Mouse (Mus musculus): ENCODE measurements around the gene Csnk1d. TPM values are rescaled to one million over a fixed set of nuclear protein-coding genes. Genes with fewer than 3 reads are reported as not detected.

Csnk1d gene
- polyA plus RNA-seq (2012; rRNA removed) = 48.6 and 49.2 TPM in 2 replicates

GRCm38 (mm10) chr11:120990951-120991526, at the start of gene Csnk1d:
Gene Csnk1d (minus strand): TSS chr11:120991330.
- Histone ChIP-seq H3K4me1 (ENCODE audit: control insufficient read depth, insufficient read depth, insufficient read length) (peaks cover 9% of the 10 kb centered on the region; the same call in 1 of the 2 replicates), H3K36me3 (ENCODE audit: control insufficient read depth, insufficient read depth, low read length) (peaks cover under 1% of the 10 kb centered on the region; the same call in 1 of the 2 replicates), H3K4me3 (ENCODE audit: extremely low read depth, insufficient read depth, insufficient read length) (peak within 1 kb of the TSS; percentile 98), H3K27ac (ENCODE audit: insufficient read depth, low read length) (peak within 1 kb of the TSS; percentile 95), H3K27me3 (ENCODE audit: control insufficient read depth, insufficient read depth, low read length) (no peaks in the 10 kb centered on the region)
- under 1% methylated on average over 59 of the region's 59 CpGs for WGBS
- DNase-seq (ENCODE audit: low read depth in 1 of 2, low spot score in 2 of 2) = peak; percentile 87 to 97
- TF ChIP-seq CTCF (IDR thresholded peaks at IDR 0.05; ENCODE audit: extremely low read depth, insufficient read depth, insufficient read length, insufficient replicate concordance) (no peak), POLR2A (IDR thresholded peaks at IDR 0.05; ENCODE audit: low read depth, low read length) (peak; percentile 1; the same call in 1 of the 2 replicates)

- 19% methylated on average over 5 of the region's 5 CpGs for WGBS
- no peak; the same call in 1 of the 2 replicates for TF ChIP-seq POLR2A (IDR thresholded peaks at IDR 0.05; ENCODE audit: low read depth, low read length)
- no peak for TF ChIP-seq CTCF (IDR thresholded peaks at IDR 0.05; ENCODE audit: extremely low read depth, insufficient read depth, insufficient read length, insufficient replicate concordance)
- Histone ChIP-seq H3K4me1 (ENCODE audit: control insufficient read depth, insufficient read depth, insufficient read length) (no peaks in the 10 kb centered on the region), H3K36me3 (ENCODE audit: control insufficient read depth, insufficient read depth, low read length) (no peaks in the 10 kb centered on the region), H3K27me3 (ENCODE audit: control insufficient read depth, insufficient read depth, low read length) (no peaks in the 10 kb centered on the region), H3K4me3 (ENCODE audit: extremely low read depth, insufficient read depth, insufficient read length) (peak within 1 kb of the TSS; percentile 38; the same call in 1 of the 2 replicates), H3K27ac (ENCODE audit: insufficient read depth, low read length) (peak within 1 kb of the TSS; percentile 81)
- DNase-seq (ENCODE audit: low read depth in 1 of 2, low spot score in 2 of 2) = no peak
Measured at GRCm38 (mm10) chr11:121039302-121039701, 48.2 kb upstream of the Csnk1d start, which contains the start of gene Cd7. Gene Cd7 (minus strand): TSS chr11:121039418.

GRCm38 (mm10) chr11:121038366-121039240, 47.5 kb upstream of the Csnk1d start:
- peaks cover 2% of the 10 kb centered on the region; the same call in 1 of the 2 replicates for H3K4me1 ChIP-seq (ENCODE audit: control insufficient read depth, insufficient read depth, insufficient read length)
- peak overlapping the region; percentile 81 for H3K27ac ChIP-seq (ENCODE audit: insufficient read depth, low read length)
- no peak for DNase-seq (ENCODE audit: low read depth in 1 of 2, low spot score in 2 of 2)
- H3K27me3 ChIP-seq (ENCODE audit: control insufficient read depth, insufficient read depth, low read length) = no peaks in the 10 kb centered on the region
- TF ChIP-seq POLR2A (IDR thresholded peaks at IDR 0.05; ENCODE audit: low read depth, low read length) (no peak), CTCF (IDR thresholded peaks at IDR 0.05; ENCODE audit: extremely low read depth, insufficient read depth, insufficient read length, insufficient replicate concordance) (no peak)
- H3K36me3 ChIP-seq (ENCODE audit: control insufficient read depth, insufficient read depth, low read length) = no peaks in the 10 kb centered on the region
- WGBS = 65% methylated on average over 11 of the region's 11 CpGs
- H3K4me3 ChIP-seq (ENCODE audit: extremely low read depth, insufficient read depth, insufficient read length) = peak overlapping the region; percentile 38; the same call in 1 of the 2 replicates

- TF ChIP-seq CTCF (IDR thresholded peaks at IDR 0.05; ENCODE audit: extremely low read depth, insufficient read depth, insufficient read length, insufficient replicate concordance) (no peak), POLR2A (IDR thresholded peaks at IDR 0.05; ENCODE audit: low read depth, low read length) (no peak)
- Histone ChIP-seq H3K4me3 (ENCODE audit: extremely low read depth, insufficient read depth, insufficient read length) (no peak overlapping the region), H3K27me3 (ENCODE audit: control insufficient read depth, insufficient read depth, low read length) (no peaks in the 10 kb centered on the region), H3K27ac (ENCODE audit: insufficient read depth, low read length) (no peak overlapping the region), H3K4me1 (ENCODE audit: control insufficient read depth, insufficient read depth, insufficient read length) (peaks cover 6% of the 10 kb centered on the region; the same call in 1 of the 2 replicates), H3K36me3 (ENCODE audit: control insufficient read depth, insufficient read depth, low read length) (no peaks in the 10 kb centered on the region)
- 40% methylated on average over 5 of the region's 5 CpGs for WGBS
- DNase-seq (ENCODE audit: low read depth in 1 of 2, low spot score in 2 of 2) = no peak
Measured at GRCm38 (mm10) chr11:121033118-121033517, 42.0 kb upstream of the Csnk1d start.

- H3K27ac ChIP-seq (ENCODE audit: insufficient read depth, low read length) = no peak overlapping the region
- H3K4me1 ChIP-seq (ENCODE audit: control insufficient read depth, insufficient read depth, insufficient read length) = no peaks in the 10 kb centered on the region
- no peaks in the 10 kb centered on the region for H3K36me3 ChIP-seq (ENCODE audit: control insufficient read depth, insufficient read depth, low read length)
- no peak overlapping the region for H3K4me3 ChIP-seq (ENCODE audit: extremely low read depth, insufficient read depth, insufficient read length)
- 52% methylated on average over 7 of the region's 7 CpGs for WGBS
- DNase-seq (ENCODE audit: low read depth in 1 of 2, low spot score in 2 of 2) = no peak
- no peaks in the 10 kb centered on the region for H3K27me3 ChIP-seq (ENCODE audit: control insufficient read depth, insufficient read depth, low read length)
- no peak for TF ChIP-seq CTCF (IDR thresholded peaks at IDR 0.05; ENCODE audit: extremely low read depth, insufficient read depth, insufficient read length, insufficient replicate concordance)
- no peak for TF ChIP-seq POLR2A (IDR thresholded peaks at IDR 0.05; ENCODE audit: low read depth, low read length)
Measured at GRCm38 (mm10) chr11:121027259-121027658, 36.1 kb upstream of the Csnk1d start.

GRCm38 (mm10) chr11:121024163-121024562, 33.0 kb upstream of the Csnk1d start:
- TF ChIP-seq POLR2A (IDR thresholded peaks at IDR 0.05; ENCODE audit: low read depth, low read length) (no peak), CTCF (IDR thresholded peaks at IDR 0.05; ENCODE audit: extremely low read depth, insufficient read depth, insufficient read length, insufficient replicate concordance) (no peak)
- Histone ChIP-seq H3K27me3 (ENCODE audit: control insufficient read depth, insufficient read depth, low read length) (no peaks in the 10 kb centered on the region), H3K4me3 (ENCODE audit: extremely low read depth, insufficient read depth, insufficient read length) (no peak overlapping the region), H3K4me1 (ENCODE audit: control insufficient read depth, insufficient read depth, insufficient read length) (peaks cover 3% of the 10 kb centered on the region; the same call in 1 of the 2 replicates), H3K36me3 (ENCODE audit: control insufficient read depth, insufficient read depth, low read length) (no peaks in the 10 kb centered on the region), H3K27ac (ENCODE audit: insufficient read depth, low read length) (no peak overlapping the region)
- 48% methylated on average over 6 of the region's 6 CpGs for WGBS
- no peak for DNase-seq (ENCODE audit: low read depth in 1 of 2, low spot score in 2 of 2)

Measured in spleen, adult 2 months (tissue).